Mouse (Mus musculus) cerebellum, adult (tissue): Measurements from ENCODE around the gene Gnat1.

ENCODE experiments used
- ATAC-seq: cut with Nextera tagmentation; 2 replicates; pipeline ENCODE4 v1.9.2; 2017; ENCODE audit warnings: mild to moderate bottlenecking, moderate library complexity, mixed read lengths; ENCODE audit not compliant: insufficient number of reproducible peaks, low FRiP score, low TSS enrichment

Gene Gnat1

DNA sequence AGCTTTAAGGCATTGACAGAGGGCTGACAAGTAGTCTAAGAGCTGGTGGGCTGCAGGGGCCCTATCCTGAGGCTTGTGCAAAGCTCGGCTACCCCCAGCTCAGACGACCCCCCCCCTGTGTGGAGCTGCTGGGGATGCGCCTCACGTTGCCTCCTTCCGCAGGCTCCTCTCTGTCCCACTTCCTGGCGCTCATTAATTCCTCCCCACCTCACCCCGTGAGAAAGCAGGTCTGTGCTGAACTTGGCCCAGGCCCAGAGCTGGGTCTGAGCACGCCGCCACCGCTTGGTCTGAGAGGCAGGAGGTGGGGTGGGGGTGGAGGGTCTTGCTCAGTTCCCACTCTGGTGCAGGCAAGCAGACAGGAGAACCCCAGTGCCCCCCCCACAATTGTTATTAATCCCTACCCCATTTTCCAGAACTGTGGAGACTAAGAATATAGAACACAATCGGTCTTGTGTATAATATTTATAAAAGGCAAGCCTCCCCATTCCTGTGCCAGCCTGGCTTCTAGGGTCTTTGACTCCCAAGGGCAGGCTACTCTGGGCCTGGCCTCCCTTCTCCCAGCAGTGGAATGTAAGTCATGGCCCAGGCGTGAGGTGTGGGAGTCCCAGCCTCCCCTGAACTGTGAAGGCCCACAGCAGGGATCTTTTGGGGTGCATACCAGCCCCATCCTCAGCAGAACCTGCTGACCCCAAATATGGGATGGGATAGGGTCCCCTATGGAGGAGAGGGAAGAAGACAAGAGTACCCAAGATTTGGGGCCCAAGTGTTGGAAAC is 28.6 kb downstream of the Gnat1 start:
- ATAC-seq: no peak

DNA sequence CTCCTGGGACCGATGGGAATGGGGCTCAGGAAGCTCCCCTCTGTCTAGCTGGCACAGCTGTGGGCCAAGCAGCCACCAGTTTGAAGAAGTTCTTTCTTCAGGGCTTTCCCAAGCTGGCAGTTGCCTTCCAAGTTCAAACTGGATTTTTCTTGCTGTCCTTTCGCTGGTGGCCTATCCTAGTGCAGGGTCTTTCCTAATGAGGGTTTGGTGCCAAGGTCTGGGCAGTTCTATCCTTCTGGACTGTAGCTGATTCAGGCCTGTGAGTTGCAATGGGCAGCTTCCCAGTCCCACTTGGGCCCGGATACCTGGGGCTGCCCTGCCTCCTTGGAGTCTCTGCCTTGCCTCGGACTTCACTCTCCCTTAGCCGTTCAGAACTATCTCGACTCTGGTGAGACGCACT is 29.3 kb downstream of the Gnat1 start:
- ATAC-seq: no peak

DNA sequence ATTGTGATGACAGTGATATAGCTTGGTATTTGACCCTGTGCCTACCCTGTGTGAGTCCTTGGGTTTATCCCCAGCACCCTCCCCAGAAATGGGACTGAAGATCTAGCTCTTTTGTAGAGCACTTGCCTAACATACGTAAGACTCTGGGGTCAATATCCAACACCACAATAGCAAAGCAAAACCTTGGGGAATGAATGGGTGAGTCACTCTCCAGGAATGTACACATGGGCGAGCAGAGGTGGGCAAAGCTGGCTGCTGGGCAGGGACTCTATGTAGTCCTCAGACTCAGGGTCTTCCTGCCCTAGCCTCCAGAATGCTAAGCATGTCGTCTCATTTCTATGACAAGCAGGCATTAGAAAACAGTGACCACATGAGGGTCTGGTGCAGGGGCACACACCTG is 30.7 kb downstream of the Gnat1 start:
- no peak for ATAC-seq

DNA sequence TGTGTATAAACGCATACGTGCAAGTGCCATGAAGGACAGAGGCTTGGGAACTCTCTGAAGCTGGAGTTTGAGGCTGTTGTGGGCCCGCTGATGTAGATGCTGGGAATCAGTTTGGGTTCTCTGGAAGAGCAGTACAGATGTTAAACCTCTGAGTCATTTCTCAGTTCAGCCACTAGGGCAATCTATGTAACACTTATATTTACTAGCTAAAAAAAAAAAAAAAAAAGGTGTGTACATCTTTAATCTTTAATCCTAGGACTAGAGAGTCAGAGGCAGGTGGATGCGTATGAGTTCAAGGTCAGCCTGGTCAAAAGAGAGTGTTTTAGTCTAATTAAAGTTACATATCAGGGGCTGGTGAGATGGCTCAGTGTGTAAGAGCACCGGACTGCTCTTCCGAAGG is 32.5 kb downstream of the Gnat1 start:
- ATAC-seq: no peak

DNA sequence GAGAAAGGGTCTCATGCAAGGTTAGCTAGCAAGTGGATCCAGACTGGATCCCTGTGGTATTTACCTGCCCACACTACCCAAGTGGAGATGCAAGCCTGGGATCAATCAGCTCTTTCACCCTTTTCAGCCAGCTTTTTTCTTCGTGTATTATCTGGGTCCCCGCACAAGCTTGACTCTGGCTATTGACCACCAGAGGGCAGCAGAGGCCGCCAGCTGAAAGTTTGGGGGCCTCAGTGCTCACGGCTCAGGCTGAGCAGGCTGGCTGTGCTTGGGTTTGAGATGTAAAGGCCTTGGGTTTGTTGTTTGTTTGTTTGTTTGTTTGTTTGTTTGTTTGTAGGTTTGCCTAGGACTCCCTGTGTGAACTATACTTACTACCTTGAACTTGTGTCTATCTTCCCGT is 33.9 kb downstream of the Gnat1 start:
- peak; percentile 74; the same call in 1 of the 2 replicates for ATAC-seq

DNA sequence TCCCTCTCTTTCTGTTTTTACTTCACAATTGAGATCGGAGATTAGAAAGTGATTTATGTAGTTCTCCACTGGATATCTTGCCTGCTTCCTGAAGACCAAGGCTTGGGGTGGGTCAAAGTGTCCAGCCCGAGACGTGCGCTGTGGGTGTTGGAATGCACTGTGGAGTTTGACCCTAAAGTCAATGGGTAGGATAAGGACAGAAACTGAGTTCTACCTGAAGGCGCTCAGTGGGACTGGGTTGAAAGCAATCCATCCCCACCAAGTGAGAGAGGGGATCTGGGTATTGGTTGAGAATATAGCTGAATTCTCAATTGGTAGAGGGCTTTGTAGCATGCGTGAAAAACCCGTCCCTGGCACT is 34.4 kb downstream of the Gnat1 start:
- ATAC-seq: no peak

DNA sequence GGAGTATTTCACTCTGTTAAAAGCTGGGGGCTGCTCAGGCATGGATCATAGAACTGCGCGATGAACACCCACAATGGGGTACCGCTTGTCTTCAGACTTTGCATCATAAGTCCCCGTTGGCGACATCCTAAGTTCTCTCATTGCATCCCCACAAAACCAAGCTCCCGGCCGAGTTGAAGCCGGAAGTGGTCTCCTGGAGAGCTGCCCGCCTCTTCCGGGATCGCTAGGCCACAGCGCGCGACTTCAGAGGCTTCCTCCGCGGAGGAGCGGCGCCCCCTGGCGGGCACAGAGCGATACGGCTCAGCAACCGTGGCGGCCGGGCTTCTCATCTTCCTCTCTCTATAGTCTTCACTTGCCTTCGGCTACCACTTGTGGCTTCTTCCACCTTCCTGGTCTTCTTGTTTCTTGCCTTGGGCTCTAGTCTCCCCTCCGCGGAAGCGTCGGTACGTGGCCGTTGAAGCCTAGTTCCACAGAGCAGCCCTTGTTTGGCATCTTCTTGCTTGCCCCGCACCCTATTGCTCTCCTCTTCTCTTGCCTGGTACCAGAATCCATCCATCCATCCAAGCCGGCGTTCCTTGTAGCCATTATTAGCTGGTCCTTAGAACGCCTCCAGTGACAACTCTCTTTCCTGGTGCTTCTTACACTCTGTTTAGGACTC is 34.9 kb downstream of the Gnat1 start:
- peak; percentile 73; the same call in 1 of the 2 replicates for ATAC-seq

DNA sequence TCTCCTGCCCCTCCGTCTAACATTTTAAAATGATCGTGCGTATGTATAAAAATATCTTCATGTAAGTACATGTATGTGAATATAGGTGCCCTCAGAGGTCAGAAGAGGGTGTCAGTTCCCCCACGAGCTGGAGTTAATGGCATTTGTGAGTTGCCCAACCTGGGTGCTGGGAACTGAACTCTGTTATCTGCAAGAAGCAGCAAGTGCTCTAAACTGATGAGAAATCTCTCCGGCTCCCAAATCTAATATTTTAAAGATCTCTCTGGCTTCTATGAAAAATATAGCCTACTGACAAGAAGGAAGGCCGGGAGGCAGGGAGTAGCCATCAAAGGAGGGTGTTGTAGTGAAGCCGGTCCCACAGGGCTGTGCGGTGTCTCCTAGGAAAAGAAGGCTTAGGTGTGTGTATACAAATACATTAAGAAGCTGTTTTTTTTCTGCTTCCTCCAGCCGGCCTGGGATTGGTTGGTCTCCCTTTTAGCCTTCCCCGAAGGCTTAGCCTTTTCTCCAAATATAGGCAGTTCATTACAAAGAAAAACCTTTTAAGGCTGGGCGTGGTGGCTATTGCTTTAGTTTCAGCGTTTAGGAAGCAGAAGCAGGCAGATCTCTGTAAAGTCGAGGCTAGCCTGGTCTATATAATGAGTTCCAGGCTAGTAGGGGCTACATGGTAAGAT is 35.8 kb downstream of the Gnat1 start:
- ATAC-seq: no peak

DNA sequence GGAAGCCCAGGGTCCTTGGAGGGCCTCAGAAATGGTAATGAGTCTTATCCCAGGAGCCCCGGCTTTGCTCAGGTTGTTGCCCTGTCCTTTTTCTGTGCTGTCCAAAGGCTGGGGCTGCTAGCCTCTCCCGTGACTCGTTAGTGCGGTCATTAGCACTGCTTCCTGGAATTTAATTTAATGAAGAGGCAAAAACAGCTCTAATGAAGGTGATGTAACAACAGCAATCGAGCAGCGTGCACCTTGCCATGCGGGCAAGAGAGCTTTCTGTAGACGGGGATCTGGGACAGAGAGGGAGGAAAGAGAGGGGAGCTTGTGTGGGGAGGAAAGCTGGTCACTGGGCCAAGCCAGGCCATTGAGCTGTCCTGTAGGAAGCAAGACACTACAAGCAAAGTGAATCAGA is 37.8 kb downstream of the Gnat1 start:
- ATAC-seq: no peak

DNA sequence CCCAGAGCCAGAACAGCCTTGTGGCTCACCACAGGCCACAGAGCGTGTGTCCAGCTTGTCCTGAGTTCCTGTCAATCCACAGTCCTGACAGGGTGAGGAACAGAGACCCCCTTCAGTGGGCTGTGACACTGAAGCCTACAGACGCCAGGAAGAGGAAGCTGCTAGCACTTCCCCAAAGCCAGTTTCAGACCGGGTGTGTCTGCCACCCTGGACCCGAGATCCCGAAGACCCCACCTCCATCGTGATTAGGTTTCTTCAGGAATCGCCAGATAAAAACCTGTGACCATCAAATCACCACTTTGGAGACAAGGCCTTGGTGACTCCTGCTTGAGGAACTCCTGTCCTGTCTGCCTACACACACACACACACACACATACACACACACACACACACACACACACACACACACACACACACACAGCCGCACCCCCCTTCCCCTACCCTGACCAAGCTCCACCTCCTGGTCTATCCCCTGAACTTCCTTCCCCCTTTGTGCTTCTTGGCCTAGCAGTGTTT is 39.2 kb downstream of the Gnat1 start:
- ATAC-seq: no peak

DNA sequence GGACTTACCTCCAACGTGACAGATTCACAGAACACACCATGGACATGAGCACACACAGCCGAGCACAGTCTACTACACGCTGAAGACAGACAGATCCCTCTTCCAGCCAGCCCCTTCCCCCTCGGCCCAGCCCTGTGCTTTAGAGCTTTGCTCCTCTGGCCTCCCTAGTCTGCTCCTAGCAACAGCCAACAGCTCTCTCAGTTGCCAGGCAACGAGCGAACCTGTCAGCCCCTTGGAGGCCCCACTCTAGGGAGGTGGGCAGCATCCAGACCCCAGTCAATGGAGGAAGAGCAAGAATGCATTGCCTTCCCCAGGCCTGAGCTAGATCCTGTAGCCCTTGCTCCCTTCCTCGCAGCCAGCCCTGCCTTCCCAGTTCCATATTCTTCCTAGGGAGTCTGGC is 42.4 kb downstream of the Gnat1 start:
- no peak for ATAC-seq

DNA sequence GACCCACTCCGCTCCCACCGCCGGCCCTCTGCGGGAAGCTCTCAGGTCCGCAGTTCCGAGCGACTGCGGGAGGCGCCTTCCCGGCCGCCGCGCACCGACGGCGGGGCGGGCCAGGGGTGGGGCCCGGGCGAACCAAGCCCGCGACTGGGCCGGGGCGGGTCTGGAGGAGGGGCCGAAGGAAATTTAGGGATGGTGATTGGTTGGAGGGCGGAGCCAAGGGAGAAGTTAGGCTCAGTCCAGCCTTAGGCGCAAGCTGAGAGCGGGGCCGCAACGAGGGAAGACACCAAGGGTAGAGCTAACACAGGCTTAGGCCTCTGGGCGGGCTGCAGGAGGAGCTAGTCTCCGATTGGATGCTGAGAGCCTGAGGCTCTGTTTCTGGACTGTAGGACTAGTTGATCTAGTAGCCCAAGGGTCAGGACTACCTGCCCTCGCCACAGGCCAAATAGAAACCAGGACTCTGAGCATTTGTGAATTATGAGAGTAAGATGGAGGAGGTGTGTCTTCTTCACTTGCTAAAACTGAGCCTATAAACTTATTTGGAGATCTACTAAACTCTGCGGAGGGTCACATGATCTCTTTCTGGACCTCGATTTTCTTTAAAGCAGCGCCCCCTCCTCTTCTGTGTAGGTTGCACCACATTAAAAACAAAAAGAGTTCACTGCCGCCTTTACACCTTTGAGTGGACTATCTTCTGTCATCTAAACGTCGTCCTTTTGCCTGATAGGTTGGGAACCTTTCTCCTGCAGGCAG is 44.1 kb downstream of the Gnat1 start, which contains the start of gene Gnai2:
TSS of gene Gnai2 (minus strand) at position 89 of the 750 bp plus-strand sequence.
- peak; percentile 92 for ATAC-seq

DNA sequence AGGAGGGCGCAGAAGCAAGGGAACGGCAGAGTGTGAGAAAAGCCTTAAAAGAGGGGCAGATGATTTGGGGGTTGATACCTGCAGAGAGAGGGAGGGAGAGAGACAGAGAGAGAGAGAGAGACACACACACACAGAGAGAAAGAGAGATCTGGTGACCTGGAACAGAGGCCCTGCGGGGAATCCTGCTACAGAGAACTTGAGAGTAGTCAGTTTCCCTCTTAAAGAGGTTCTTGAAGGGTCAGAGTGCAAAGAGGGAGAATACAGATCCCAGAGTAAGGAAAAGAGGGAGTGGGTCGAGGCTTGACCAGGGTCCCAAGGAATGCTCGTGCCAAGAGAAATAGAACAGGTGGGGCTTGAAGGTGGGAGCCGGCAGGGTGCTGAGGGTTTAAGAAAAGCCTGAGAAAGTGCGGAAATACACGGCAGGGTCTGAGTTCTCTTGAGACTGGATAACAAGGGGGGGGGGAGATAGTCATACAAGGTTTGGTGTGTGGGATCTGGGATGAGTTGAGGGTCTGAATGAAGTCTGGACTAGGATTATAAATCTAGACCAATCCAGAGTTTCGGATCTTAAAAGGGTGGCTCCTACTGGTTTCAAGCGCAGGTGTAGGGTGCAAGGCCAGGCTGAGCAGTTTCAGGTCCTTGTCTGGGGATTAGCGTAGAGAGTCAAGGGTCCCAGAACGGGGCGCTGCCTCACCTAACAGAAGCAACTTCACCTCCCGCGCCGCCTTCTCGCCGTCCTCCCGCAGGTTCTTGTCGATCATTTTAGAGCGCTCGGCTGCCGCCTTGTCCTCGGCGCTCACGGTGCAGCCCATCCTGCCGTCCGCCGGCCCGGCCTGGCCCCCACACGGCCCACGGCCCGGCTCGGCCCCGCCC is 44.9 kb downstream of the Gnat1 start:
- ATAC-seq: no peak

DNA sequence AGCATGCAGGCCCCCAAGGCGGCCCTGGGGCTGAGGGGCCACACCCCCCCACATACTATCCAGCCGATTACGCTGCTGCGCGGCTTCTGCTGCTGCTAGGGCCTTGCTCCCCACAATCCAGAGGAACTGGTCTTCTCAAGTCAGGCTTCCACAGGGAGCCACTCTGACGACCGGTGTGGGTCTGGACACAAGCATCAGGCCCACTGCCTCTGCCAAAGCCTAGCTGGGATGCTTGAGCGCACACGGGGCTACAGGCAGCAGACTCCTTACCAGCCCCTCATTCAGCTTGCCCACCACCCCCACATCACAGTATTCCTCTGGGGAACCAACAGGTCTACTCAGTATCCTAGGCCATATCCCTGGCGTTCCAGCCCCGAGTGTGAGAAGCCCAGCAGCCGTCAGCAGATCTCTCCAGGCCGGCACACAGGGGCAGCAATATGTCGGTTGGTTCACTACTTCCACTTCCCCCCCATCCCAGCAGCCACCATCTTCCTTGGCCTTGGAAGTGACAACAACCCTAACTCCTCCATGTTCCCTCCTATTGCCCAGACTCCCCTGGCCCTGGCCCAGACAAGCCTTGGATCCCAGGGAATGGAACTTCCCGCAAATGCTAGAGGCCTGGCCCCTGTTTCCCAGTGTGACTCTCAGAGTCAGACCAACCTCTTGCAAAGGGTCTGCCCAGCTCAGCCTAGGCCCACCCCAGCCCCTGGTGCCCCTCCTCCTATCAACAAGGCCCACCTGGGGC is 45.7 kb downstream of the Gnat1 start:
- no peak for ATAC-seq

DNA sequence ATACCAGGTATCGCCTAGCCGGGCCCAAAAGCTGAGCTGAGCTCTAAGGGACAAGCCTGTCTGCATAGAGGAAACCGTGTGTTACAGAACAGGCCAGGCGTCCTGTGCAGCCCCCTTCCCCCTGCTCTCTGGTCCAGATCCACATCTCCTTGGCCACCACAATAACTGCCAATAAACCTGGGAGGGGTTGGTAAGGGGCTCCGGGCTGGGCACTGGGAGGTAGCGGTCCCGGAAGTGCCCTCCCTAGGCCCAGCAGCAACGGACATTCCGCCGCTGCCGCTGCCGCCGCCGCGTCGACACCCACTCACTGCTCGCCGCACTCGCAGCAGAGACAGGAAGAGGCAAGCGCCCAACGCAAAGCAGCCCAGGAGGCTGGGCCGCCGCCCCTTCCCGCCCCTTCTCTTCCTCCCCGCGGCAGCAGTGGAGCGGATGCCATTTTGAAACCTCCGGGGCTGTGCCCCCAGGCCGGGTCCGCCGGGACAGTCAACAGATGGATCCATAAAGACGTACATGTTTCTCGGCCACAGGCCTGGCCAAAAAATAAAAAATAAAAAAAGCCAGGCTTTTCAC is 46.3 kb downstream of the Gnat1 start:
- no peak for ATAC-seq

DNA sequence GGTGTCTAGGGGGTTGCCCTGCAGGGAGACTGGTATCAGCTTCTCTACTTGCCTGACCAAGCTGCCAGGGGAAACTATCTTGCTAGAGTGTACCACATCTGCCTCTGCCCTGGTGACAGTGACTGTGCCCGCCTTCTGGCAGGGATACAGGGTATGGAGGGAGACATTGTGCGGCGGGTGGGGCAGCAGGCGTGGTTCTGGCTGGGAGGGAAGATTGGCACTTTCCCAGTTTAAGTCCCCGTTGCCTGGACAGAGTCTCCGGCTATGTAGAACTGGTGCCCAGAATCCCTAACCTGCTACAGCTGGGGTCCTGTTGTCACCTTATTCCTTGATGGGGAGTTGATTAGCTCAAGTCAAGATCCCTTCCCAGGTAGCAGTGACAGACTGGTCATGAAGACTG is 47.0 kb downstream of the Gnat1 start:
- ATAC-seq: no peak

DNA sequence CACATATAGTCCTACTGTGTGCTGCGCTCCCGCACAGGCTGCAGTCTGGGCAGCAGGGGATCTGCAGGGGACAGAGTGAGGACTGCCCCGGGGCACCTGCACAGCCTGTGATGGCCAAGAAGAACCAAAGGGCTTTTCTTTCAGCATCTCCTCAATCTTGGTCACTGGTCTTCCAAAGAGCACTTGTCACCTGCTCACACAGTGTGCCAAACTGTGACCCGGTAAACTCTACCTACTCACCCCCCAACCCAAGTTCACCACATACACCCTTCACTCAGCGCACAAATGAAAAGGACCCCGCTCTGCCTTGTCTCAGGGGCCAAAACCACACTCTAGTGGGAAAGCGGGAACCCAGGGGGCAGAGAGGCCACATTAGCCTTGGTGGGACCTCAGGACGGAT is 47.7 kb downstream of the Gnat1 start:
- no peak for ATAC-seq

DNA sequence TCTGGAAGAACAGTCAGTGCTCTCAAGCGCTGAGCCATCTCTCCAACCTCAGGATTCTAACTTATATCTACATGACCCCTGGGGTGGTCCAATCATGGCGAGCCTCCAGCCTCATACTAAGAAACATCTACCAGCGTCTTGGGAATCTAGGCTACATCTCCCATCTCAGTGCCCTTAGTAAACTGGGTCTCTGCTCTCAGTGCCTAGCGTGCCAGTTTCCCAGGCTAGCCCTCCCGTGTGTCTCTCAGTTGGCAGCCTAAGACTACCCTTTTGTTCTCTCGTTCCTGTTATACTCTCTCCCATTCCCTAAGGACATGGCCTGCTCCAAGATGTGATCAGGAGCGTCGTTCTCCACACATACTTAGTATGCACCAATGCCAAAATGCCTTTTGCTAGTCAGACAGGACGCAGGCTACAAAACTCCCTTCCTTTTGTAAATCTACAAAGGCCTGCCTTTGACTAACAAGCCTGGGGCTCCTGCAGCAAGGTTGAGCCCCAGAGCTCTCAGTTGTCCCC is 48.1 kb downstream of the Gnat1 start:
- ATAC-seq: no peak
